Mouse (Mus musculus) adrenal gland, postnatal 36 days (tissue): Measurements from ENCODE around the gene Cacna1d. TPM values are rescaled to one million over a fixed set of nuclear protein-coding genes. Genes with fewer than 3 reads are reported as not detected.
A peak's percentile ranks its signal among the peaks of the same experiment; 100 is the strongest.

Experiments used
- DNase-seq, 2 experiments: peaks; one replicate each; pipeline ENCODE4 v3.0.0; 2021; ENCODE audit warnings: mixed read lengths in 1 of 2
- total RNA-seq, 2 experiments: library from RNA; stranded (reverse); gene quantifications; 2 replicates each; pipeline ENCODE4 v1.2.3; 2021

Cacna1d gene
- total RNA-seq, 2 experiments from 2014 or later = 11.2 to 16.6 TPM

GRCm38 (mm10) chr14:30204526-30204925, 286.7 kb downstream of the Cacna1d start:
- no peak for DNase-seq

GRCm38 (mm10) chr14:30200310-30200709, 290.9 kb downstream of the Cacna1d start:
- no peak for DNase-seq

- no peak for DNase-seq
These were observed 292.4 kb downstream of the Cacna1d start for GRCm38 (mm10) chr14:30198882-30199281.

- DNase-seq = no peak
These were observed 293.1 kb downstream of the Cacna1d start for GRCm38 (mm10) chr14:30198116-30198515.

- DNase-seq = no peak
These were observed 294.3 kb downstream of the Cacna1d start for GRCm38 (mm10) chr14:30196959-30197358.

GRCm38 (mm10) chr14:30196235-30196634, 295.0 kb downstream of the Cacna1d start:
- DNase-seq = no peak

- DNase-seq = no peak
These were observed 300.8 kb downstream of the Cacna1d start for GRCm38 (mm10) chr14:30190308-30190971.

GRCm38 (mm10) chr14:30185616-30186274, 305.5 kb downstream of the Cacna1d start:
- no peak for DNase-seq

GRCm38 (mm10) chr14:30184445-30185152, 306.7 kb downstream of the Cacna1d start:
- DNase-seq = no peak

GRCm38 (mm10) chr14:30184013-30184412, 307.2 kb downstream of the Cacna1d start:
- no peak for DNase-seq

- no peak for DNase-seq
These were observed 308.4 kb downstream of the Cacna1d start for GRCm38 (mm10) chr14:30182624-30183524.

GRCm38 (mm10) chr14:30178306-30178705, 312.9 kb downstream of the Cacna1d start:
- peak; percentile 56 to 64 for DNase-seq

GRCm38 (mm10) chr14:30177850-30178249, 313.4 kb downstream of the Cacna1d start:
- peak; percentile 77 to 82 for DNase-seq

GRCm38 (mm10) chr14:30175362-30175761, 315.9 kb downstream of the Cacna1d start:
- no peak for DNase-seq

GRCm38 (mm10) chr14:30172821-30173755, 318.2 kb downstream of the Cacna1d start:
- DNase-seq = no peak

GRCm38 (mm10) chr14:30171593-30171992, 319.7 kb downstream of the Cacna1d start:
- no peak for DNase-seq

- no peak for DNase-seq
These were observed 320.2 kb downstream of the Cacna1d start for GRCm38 (mm10) chr14:30171008-30171407.

- no peak for DNase-seq
These were observed 321.8 kb downstream of the Cacna1d start for GRCm38 (mm10) chr14:30169455-30169854.

- DNase-seq = peak; percentile 22 to 28
These were observed 322.4 kb downstream of the Cacna1d start for GRCm38 (mm10) chr14:30168902-30169301.

- DNase-seq = no peak
These were observed 322.9 kb downstream of the Cacna1d start for GRCm38 (mm10) chr14:30168387-30168786.

GRCm38 (mm10) chr14:30167606-30168005, 323.6 kb downstream of the Cacna1d start:
- DNase-seq = no peak
